Mouse (Mus musculus): ENCODE measurements around the gene Stxbp2.

Gene Stxbp2

DNA sequence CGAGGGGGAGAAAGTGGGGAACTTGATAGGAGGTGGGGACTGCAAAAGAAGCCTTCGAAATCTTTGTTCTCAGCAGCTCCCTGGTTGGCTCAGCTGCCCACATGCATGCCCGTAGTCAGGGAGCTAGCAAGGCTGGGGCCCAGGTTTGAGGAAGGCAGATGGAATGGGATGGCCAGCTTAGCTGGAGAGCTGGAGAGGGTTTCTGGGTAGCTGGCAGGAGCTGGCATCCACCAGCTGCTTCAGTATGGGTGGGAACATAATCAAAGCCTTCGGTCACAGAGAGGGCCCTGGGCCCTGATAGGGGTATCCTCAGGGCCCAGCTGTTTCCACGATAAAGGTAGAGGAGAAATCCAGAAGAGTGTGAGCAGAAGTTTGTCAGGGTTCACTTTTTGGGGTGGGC is 51.7 kb downstream of the Stxbp2 start:
- DNase-seq (ENCODE audit: low read depth, low spot score): no peak

DNA sequence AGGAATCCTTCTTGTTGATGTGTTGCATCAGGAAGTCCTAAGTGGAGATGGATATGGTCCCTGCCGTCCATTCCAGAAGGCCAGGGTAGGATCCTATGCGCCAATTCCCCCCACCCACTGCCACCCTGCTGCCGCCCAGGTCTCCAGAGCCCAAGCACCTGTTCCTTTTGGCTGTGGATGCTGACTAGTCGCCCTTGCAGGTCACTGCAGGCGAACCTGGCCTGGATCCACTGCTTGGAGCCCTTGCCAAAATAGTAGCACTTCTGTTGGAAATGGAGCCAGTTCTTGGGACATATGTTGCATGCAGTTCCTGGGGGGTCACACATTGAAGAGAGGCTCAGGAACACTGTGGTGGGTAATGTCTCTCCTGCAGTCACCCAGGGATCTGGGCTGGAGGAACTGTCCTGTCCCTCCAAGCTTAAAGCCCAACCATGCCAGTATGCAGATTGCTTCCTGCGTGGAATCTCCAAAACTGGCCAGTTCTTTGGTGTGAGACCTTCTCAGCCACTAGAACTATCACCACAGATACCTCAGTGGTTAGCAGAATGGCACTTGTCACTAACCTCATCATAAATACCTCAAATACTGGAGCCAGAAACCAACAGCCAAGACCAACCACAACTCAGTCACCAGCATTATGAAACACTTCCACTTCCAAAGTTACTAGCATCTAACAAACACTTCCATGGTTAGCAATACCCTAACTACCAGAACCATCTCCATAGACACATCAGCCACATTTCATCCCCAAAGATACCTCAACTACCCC is 52.8 kb downstream of the Stxbp2 start:
- DNase-seq (ENCODE audit: low read depth, low spot score): no peak

DNA sequence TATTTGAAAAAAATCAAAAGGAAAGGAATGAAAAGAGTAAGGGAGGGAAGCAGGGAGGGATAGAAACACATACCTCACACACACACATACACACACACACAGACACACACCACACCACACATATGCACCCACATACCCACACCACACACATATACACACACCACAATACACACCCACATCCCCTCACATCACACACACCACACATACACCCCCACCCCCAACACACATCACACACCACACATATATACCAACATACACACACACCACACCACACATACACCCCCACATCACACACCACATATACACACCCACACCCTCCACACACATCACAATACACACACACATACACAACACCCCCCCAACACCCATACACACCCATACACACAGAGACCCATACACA is 53.8 kb downstream of the Stxbp2 start:
- DNase-seq (ENCODE audit: low read depth, low spot score): no peak

DNA sequence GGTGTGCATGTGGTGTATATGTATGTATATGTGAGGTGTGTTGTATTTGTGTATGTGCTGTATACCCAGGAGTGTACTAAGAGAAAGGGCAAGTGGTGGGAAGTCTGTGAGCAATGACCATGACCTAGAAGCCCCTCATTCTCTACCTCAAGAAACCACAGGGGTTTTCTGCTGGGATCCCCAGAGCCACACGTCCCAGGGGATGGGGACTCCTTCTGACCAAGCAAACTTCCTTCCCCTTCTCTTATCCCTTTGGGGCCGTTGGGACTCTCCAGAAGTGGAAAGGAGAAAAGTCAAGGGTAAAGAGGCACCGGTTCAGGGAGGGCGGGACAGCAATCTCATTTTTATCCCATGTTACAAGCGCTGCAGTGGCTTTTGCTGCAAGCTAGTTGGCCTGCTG is 54.7 kb downstream of the Stxbp2 start:
- DNase-seq (ENCODE audit: low read depth, low spot score): no peak

DNA sequence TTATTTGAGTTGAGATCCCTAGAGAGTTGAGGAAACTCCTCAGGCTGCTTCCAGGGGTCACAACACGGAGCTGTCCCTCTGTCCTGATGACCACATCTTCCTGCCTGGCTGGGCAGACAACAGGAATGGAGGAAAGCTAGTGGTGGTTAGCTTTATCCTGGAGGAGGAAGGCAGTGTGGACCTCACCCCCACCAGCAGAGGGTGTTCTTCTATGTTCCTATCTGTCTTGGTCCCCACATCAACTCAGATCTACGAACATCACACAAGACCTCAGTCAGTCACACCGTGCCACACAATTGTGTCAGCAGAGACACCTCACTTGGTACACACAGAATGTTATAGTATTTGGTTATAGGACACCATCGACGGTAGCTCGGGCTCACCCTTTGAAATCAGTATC is 56.8 kb downstream of the Stxbp2 start:
- no peak for DNase-seq (ENCODE audit: low read depth, low spot score)

GRCm38 (mm10) chr8:3690774-3691173 is 60.0 kb downstream of the Stxbp2 start:
- no peak for DNase-seq (ENCODE audit: low read depth, low spot score)

Measured in telencephalon, adult 2 months (tissue).